Mouse (Mus musculus) limb, embryonic 14.5 days (tissue): Measurements from ENCODE around the gene Espnl. TPM values are rescaled to one million over a fixed set of nuclear protein-coding genes. Genes with fewer than 3 reads are reported as not detected.
A peak's percentile ranks its signal among the peaks of the same experiment; 100 is the strongest.

Source experiments
- ATAC-seq: fragments of 200-750 bp; cut with Nextera tagmentation; 2 replicates; pipeline ENCODE4 v1.8.0; 2017; ENCODE audit warnings: low read depth, moderate number of reproducible peaks, moderate TSS enrichment; ENCODE audit not compliant: low FRiP score
- DNase-seq: peaks from one replicate; pipeline ENCODE4 v3.0.0-alpha.2; 2015; ENCODE audit warnings: low spot score
- H3K27ac ChIP-seq: fragments of 300-500 bp; sonication (generic); replicated peaks from 2 replicates; pipeline ENCODE4 v1.5.1; 2014; ENCODE audit warnings: low read depth, mild to moderate bottlenecking, low read length, moderate library complexity, mixed read lengths
- H3K27me3 ChIP-seq: fragments of 300-500 bp; sonication (generic); 2 replicates; pipeline ENCODE4 v1.6.1; 2014; ENCODE audit warnings: low read length, mixed read lengths; ENCODE audit not compliant: control insufficient read depth, insufficient read depth
- H3K36me3 ChIP-seq: fragments of 300-500 bp; sonication (generic); 2 replicates; pipeline ENCODE4 v1.6.1; 2014; ENCODE audit warnings: mild to moderate bottlenecking, low read length, moderate library complexity, mixed read lengths; ENCODE audit not compliant: control insufficient read depth, insufficient read depth
- H3K4me1 ChIP-seq: fragments of 300-500 bp; sonication (generic); 2 replicates; pipeline ENCODE4 v1.6.1; 2014; ENCODE audit warnings: antibody characterized with exemption, low read length, mixed read lengths; ENCODE audit not compliant: control insufficient read depth, insufficient read depth
- H3K4me2 ChIP-seq: fragments of 300-500 bp; sonication (generic); replicated peaks from 2 replicates; pipeline ENCODE4 v1.6.1; 2014; ENCODE audit warnings: low read depth, mild to moderate bottlenecking, low read length, moderate library complexity; ENCODE audit not compliant: severe bottlenecking
- H3K4me3 ChIP-seq: fragments of 300-500 bp; sonication (generic); replicated peaks from 2 replicates; pipeline ENCODE4 v1.5.1; 2014; ENCODE audit warnings: low read length
- H3K9ac ChIP-seq: fragments of 300-500 bp; sonication (generic); 2 replicates; pipeline ENCODE4 v1.6.1; 2014; ENCODE audit warnings: mild to moderate bottlenecking, low read depth, low read length, moderate library complexity; ENCODE audit not compliant: severe bottlenecking
- H3K9me3 ChIP-seq: fragments of 300-500 bp; sonication (generic); 2 replicates; pipeline ENCODE4 v1.6.1; 2016; ENCODE audit warnings: low read length; ENCODE audit not compliant: control insufficient read depth
- POLR2A ChIP-seq: fragments of 200-500 bp; IDR thresholded peaks from 2 replicates; pipeline ENCODE4 v1.8.0; 2012; ENCODE audit warnings: inconsistent platforms, mild to moderate bottlenecking, moderate library complexity, borderline replicate concordance; ENCODE audit not compliant: insufficient read depth, insufficient read length; ENCODE audit errors: extremely low read depth
- WGBS: fragments of 180-500 bp; shearing (Covaris S2); extraction: QIAGEN DNeasy Blood & Tissue Kit; methylation state at CpG from one replicate; pipeline ENCODE4 v1.1.7; 2014; 5-methylcytosine and 5-hydroxymethylcytosine counted together
- polyA plus RNA-seq, 2 experiments: library from polyadenylated mRNA; depleted of rRNA in 1 of 2; stranded (reverse) in 1 of 2; unstranded in 1 of 2; fragments of >200 nt; fragmentation: Nextera tagmentation in 1 of 2; extraction: Ambion mirVana in 1 of 2; gene quantifications; 2 replicates each; pipeline versions ENCODE4 v1.2.1 to v1.2.3; 2012 to 2014

Espnl gene
- polyA plus RNA-seq, 2 experiments = 0.08 to 0.10 TPM

DNA sequence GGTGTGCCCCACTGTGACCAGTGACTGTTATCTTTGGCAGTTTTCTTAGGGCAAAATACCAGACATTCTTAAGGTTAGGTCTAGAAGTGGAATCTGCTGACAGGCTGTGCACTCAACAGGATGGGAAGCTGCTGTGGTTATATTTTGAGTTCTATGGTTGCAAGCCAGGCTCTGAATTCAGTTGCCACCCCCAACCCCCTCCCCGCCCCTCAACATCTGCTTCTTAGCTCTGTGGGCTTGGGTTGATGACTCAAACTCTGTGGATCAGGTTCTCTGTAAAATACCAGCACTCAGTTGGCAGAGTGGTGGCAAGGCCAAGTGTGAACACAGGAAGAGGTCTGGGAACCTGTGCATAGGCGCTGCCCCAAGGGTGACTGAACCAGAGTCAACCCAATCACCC lies 30.4 kb downstream of the Espnl start:
- Histone ChIP-seq H3K27me3 (no peaks in the 10 kb centered on the region), H3K27ac (no peak overlapping the region), H3K4me1 (no peaks in the 10 kb centered on the region), H3K36me3 (no peaks in the 10 kb centered on the region), H3K4me3 (no peak overlapping the region), H3K9me3 (no peaks in the 10 kb centered on the region), H3K4me2 (no peak overlapping the region), H3K9ac (no peak overlapping the region)
- WGBS = 92% methylated on average over 2 of the region's 2 CpGs
- DNase-seq (no peak), ATAC-seq (no peak)
- TF ChIP-seq POLR2A = no peak

DNA sequence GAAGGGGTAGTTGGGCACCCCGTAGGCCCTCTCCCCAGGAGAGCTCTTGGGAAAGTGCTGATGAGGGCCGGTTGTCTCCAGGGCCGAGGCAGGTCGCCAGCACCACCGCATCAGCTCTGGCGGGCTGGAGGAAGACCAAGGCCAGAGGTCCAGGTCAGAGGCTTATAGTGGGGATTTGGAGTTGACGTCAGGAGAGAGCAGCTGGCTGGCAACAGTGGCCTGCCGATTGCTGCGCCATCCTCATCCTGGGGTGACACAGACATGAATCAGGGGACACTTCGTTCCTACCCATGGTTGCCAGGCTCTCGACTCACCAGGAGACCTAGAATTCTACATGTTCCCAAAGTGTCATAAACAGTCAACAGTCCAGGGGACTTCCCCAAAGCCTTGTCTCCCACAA lies 34.2 kb downstream of the Espnl start:
- no peak overlapping the region for H3K4me3 ChIP-seq
- H3K4me1 ChIP-seq = no peaks in the 10 kb centered on the region
- ATAC-seq = no peak
- H3K9ac ChIP-seq = no peak overlapping the region
- H3K27me3 ChIP-seq = no peaks in the 10 kb centered on the region
- TF ChIP-seq POLR2A = no peak
- no peaks in the 10 kb centered on the region for H3K36me3 ChIP-seq
- no peak overlapping the region for H3K4me2 ChIP-seq
- H3K9me3 ChIP-seq = no peaks in the 10 kb centered on the region
- WGBS = 88% methylated on average over 11 of the region's 11 CpGs
- H3K27ac ChIP-seq = no peak overlapping the region
- no peak for DNase-seq

DNA sequence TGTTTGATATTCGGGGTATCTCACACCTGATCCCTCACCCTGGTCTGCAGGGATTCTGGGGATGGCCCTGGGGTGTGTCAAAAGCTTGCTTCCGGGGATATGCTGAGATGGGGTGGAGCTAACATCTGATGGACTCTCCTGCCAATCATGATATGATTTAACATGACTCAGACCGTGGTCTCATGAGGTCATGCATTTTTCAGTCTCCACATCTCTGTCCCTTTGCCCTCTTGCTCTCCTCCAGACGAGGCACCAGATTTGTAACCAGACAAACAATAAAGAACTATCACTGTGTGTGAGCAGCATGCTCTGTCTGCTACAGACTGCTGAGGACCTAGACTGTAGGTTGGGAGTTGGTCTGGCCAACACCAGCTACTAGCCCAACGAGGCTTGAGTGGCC lies 40.2 kb downstream of the Espnl start:
- no peak overlapping the region for H3K4me2 ChIP-seq
- no peaks in the 10 kb centered on the region for H3K9me3 ChIP-seq
- 81% methylated on average over 5 of the region's 5 CpGs for WGBS
- H3K4me3 ChIP-seq = no peak overlapping the region
- no peak for TF ChIP-seq POLR2A
- no peaks in the 10 kb centered on the region for H3K36me3 ChIP-seq
- ATAC-seq (no peak), DNase-seq (no peak)
- H3K27me3 ChIP-seq = peaks cover 5% of the 10 kb centered on the region; the same call in 1 of the 2 replicates
- 0 out of 2 replicates have a peak, but pooled peaks cover 2% of the 10 kb centered on the region for H3K4me1 ChIP-seq
- H3K27ac ChIP-seq = no peak overlapping the region
- H3K9ac ChIP-seq = no peak overlapping the region

DNA sequence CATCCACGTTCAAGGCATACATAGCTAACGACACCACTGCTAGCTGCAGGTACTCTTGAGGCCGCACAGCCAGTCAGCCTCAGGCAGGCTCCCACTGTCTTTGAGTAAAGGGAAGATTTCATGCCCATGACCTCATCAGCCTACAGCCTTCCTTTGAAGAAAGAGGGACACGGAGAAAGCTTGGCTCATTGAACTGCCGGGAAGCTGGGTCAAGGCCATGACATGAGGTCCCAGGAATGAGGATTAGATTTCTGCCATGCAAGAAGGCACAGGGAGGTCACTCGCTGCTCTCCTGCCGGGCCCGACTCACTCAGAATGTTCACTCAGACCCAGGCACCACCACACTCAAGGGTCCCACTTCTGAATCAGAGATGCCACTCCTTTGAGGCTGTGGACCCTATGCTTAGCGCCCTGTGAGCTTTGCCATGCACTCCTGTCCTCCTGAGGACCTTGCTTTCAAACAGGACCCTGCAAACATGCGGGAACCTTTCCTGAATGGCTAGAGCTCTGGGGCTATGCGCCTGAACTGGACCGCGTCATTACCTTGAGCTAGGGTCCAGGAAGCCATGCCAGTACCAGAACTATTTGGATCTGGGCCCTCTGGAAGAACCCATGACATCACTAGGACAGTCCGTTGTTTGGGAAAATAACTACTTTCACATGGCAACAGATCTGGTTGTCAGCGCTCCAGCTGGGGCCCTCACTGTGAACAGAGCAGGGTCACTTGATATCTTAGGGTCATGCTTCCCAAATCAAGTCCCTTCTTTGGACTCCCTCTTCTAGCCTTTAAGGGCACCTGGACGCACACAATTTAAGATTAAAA lies 43.2 kb downstream of the Espnl start:
- no peak for DNase-seq
- no peak overlapping the region for H3K4me2 ChIP-seq
- H3K4me3 ChIP-seq = no peak overlapping the region
- TF ChIP-seq POLR2A = no peak
- 89% methylated on average over 16 of the region's 16 CpGs for WGBS
- H3K36me3 ChIP-seq = peaks cover 3% of the 10 kb centered on the region
- 0 out of 2 replicates have a peak, but pooled peaks cover 2% of the 10 kb centered on the region for H3K4me1 ChIP-seq
- H3K27ac ChIP-seq = no peak overlapping the region
- H3K9ac ChIP-seq = no peak overlapping the region
- no peaks in the 10 kb centered on the region for H3K9me3 ChIP-seq
- ATAC-seq = no peak
- H3K27me3 ChIP-seq = peaks cover 5% of the 10 kb centered on the region; the same call in 1 of the 2 replicates

DNA sequence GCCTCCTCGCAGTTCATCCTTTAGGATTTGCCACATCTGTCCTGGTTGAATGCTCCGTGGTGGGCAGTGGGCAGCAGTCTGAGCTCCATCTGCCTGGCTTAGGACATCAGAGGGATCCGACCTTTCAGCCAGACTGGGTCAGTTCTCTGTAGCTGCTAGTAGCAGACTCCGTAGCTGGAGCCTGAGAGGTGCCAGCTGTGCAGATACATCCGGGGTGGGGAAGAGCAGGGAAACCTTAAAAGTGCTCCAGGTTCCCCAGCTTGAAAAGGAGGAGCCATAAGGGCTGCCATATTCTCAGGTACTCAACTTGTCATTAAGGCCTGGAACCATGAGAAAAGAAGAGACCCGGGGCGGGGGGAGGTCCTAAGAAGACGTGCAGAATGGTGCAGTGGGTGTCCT lies 43.9 kb downstream of the Espnl start:
- no peak for TF ChIP-seq POLR2A
- H3K9me3 ChIP-seq = no peaks in the 10 kb centered on the region
- peak overlapping the region; percentile 45 for H3K4me3 ChIP-seq
- 28% methylated on average over 8 of the region's 8 CpGs for WGBS
- peak overlapping the region; percentile 97 for H3K4me2 ChIP-seq
- 0 out of 2 replicates have a peak, but pooled peaks cover 2% of the 10 kb centered on the region for H3K4me1 ChIP-seq
- H3K27ac ChIP-seq = no peak overlapping the region
- peaks cover 5% of the 10 kb centered on the region; the same call in 1 of the 2 replicates for H3K27me3 ChIP-seq
- ATAC-seq (no peak), DNase-seq (no peak)
- peak overlapping the region; percentile 59 for H3K9ac ChIP-seq
- peaks cover 11% of the 10 kb centered on the region for H3K36me3 ChIP-seq
